Mouse (Mus musculus): ENCODE data around the gene Rptor. TPM values are rescaled to one million over a fixed set of nuclear protein-coding genes. Genes with fewer than 3 reads are reported as not detected.

Gene Rptor
- total RNA-seq, 2 experiments from 2014 or later = 42.8 to 47.5 TPM

DNA sequence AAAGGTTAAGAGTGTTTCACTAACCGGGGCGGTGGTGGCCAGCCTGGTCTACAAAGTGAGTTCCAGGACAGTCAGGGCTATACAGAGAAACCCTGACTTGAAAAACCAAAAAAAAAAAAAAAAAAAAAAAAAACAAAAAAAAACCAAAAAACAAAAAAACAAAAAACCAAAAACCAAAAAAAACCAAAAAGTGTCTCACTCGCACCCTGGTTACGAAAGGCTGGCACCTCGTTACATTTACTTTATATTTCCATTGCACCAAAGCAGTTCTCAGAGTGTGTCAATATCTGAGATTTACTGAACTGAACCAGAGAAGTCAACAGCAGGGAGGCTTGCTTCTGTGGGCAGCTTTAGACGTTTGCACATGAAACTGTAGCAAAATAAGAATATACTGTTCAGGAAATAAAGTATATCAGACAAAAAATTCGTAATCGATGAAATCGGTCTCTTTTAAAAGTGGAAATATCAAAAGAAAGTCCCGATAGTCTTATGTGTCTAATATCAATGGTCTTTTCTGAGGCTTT lies 466 bp upstream of the Rptor start:
- no peak for DNase-seq (ENCODE audit: low spot score in 2 of 2)

DNA sequence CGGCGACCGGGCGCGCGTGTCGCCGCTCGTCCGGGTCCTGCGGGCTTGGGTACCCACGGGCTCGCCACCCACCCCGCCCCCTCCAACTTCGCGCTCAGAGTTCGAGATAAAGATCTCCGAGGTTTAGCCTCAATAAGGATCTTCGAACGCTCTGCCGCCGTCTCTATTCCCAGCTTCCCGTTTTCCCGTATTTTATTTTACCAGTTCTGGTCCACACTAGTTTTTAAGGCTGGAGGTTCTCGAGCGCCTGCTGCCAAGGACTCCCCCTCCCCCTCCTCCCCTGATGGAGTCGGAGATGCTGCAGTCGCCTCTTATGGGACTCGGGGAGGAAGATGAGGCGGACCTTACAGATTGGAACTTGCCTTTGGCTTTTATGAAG lies 811 bp downstream of the Rptor start:
- no peak for DNase-seq (ENCODE audit: low spot score in 2 of 2)

DNA sequence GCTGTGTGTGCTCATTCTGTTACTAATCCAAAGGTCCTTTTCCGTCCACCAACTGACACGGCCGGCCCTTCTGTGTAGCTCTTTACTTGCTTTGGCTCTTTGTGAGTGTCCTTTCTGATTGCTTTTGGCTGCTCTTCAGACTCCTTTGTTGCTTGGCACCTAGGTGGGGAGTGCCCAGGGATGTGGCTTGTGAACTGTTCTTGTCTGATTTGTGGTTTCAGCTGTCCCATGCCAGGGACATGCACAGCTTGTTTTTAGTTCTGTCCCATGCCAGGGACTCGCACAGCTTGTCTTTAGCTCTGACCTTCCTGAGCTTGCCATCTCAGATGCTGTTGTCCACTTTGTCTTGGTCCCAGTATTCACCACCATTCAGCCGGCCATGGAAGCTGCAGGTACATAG lies 4.8 kb downstream of the Rptor start:
- DNase-seq (ENCODE audit: low spot score in 2 of 2) = no peak

DNA sequence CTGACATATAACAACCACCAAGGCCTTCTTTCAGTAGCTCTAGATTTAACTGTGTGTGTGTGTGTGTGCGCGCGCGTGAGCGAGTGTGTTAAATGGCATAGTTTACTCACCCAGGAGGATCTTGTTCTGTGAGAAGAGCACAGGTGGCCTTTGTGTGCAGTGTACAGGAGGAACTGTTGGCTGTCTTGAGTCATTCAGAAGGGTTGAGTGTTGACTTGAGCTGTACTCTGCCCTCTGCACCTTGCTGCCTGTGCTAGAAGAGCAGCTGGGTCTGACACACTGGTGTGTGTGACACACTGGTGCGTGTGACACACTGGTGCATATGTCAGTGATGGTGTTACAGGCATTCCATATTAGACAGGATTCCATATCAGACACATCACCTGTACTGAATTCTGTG lies 8.8 kb downstream of the Rptor start:
- no peak for DNase-seq (ENCODE audit: low spot score in 2 of 2)

DNA sequence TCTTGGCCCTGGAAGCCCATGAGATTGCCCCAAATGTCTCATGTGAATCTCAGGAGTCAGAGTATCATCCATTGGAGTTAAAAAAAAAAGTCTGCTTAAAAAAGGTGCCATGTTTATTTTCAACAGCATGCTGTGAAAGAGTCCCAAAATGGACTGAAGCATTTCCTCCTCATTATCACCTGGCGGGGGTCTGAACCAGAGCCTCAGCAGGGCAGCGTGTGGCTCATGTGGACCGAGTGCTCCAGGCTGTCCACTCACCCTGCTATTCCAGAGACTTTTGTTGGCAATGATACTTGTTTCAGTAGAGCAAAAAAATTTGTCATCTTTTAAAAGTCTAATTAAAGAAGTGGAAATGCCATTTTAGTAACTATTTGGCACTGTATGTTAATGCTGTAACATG lies 9.5 kb downstream of the Rptor start:
- DNase-seq (ENCODE audit: low spot score in 2 of 2) = no peak

DNA sequence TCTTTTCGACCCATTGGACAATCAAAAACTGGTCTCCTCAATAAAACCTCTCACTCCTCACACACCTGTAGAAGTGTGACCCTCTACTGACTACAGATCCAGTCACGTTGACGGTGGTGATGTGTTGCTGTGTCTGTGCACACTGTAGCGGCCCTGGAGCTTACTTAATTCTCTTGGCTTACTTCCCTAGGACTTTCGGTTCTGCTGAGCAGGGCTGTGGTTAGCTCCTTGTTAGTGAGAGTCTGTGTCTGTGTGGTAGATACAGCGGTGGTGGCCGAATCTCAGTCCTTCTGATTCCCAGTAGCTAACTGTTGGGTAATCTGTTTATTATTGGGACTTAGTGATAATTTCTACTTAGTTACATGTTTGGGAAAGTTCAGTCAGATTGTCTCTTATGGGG lies 12.4 kb downstream of the Rptor start:
- no peak for DNase-seq (ENCODE audit: low spot score in 2 of 2)

DNA sequence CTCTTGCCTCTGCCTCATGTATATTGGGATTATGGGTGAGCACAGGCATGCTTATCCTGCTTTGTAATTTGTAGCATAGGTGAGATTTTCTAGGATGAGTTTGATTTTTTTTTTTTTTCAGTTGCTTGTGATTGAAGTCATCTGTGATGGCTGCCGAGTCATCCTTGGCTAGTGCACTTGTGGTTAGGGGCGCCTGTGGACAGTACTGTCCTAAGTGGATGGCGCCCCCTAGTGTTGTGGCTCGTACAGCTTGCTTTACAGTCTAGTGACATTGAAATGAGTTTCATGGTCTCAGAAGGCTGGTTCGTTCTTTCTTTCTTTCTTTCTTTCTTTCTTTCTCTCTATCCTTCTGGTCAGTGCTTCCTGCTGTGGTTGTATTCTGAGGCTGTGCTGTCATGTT lies 16.1 kb downstream of the Rptor start:
- DNase-seq (ENCODE audit: low spot score in 2 of 2) = peak in 1 of 2 experiments; percentile 34

DNA sequence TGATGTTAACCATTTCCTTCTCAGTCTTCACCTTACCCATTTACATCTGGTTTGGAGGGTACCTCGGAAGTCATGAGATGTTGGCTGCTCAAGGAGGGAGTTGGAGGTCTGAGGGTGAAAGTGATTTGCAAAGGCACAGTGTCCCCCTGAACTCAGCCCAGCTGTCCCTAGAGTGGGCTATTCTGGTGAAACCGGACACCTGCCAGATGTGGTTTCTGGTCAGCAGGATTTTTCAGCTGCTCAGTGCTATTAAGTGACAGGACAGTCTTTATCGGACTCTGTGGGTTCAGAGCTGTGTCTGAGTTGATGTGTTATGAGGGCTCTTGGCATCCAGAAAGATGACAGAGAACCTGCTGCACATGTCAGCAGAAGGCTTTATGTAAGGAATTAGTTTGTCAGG lies 18.6 kb downstream of the Rptor start:
- DNase-seq (ENCODE audit: low spot score in 2 of 2) = no peak

DNA sequence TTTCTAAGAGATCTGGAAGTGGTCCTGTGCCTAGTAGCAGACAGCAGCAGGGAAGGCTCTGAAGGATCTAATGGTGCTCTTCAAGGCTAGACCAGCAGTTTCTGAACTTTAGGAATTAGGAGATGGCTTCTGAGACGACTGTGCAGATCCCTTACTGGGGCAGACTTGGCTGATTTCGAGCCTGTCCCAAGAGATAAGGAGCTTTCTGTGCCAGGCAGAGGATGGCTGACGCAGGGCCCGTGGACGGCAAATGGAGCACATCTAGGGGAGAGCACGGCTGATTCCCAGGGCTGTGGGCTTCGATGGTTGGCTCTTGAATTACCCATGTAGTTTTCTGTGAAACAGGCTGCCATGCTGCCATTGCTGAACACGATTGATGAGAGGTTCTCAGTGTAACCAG lies 21.1 kb downstream of the Rptor start:
- DNase-seq (ENCODE audit: low spot score in 2 of 2) = no peak

DNA sequence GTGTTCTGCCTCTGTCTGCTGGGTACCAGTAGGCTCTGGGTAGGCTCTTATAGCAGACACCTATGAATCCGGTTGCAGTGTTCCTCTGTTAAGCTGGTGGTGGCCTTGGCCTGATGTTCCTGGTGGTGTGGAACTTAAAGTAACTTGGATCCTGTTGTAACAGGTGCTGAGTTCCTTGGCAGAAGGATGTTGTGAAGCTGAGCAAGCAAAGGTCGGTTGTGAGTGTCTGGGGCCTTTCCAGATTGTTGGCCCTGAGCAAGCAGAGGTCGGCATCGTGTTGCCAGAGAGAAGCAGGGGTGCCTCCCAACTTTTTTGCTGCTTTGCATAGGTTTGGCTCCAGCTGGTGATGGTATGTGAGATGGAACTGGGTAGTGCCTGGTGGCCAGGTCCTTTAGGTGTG lies 21.7 kb downstream of the Rptor start:
- no peak for DNase-seq (ENCODE audit: low spot score in 2 of 2)

DNA sequence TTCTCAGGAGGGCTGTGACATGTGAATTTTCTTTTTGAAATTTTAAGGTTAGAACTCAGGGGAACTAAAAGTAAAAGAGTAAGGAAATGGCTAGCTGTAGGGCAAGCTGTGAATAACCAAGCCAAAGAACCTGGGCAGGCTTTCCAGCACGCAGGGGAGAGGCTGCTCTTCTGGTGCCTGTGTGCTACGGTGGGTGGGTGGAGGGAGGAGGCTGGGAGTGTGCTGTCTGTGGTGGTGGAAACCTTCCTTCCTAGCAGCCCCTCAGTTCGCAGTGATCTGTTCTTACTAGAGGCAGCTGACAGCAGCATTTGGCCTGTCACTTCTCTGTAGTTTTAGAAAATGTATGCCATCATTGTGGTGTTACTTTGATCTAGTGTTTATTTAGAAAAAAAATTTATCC lies 22.2 kb downstream of the Rptor start:
- DNase-seq (ENCODE audit: low spot score in 2 of 2) = no peak

DNA sequence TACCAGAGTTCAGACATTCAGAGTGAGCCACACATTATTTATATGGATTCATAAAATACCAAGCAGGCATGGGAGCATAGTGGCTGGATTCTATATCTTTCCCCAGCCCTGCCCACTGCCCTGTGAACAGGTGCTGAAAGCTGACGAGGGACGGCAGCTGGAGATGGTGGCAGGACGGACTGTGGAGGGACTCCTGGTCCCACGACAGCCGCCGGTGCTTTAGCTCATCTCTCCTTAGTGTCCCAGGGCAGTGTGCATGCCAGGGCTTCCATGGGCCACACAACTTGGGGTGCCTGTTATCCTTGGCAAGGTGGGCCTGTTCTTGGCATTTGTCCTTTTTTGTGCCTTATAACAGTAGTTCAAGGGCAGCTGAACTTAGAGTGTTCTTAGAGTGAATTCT lies 22.8 kb downstream of the Rptor start:
- peak in 1 of 2 experiments; percentile 40 for DNase-seq (ENCODE audit: low spot score in 2 of 2)

DNA sequence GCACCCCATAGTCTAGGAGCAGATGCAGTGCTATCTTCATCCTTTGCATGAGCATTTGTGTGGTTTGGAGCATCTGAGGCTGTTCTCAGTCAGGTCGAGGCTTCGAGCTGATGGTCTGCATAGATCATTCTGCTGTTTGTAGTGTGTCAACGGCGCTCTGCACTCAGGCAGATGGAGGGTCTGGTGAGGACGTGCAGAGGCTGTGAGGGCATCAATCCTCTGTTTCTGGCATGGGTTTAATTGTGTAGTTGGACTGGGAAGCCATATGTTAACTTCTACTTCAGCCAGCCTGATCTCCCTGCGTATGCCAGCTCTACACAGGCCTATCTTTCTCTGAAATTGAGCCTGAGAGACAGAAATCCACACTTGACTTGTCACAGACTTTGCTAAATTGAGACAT lies 23.2 kb downstream of the Rptor start:
- no peak for DNase-seq (ENCODE audit: low spot score in 2 of 2)

DNA sequence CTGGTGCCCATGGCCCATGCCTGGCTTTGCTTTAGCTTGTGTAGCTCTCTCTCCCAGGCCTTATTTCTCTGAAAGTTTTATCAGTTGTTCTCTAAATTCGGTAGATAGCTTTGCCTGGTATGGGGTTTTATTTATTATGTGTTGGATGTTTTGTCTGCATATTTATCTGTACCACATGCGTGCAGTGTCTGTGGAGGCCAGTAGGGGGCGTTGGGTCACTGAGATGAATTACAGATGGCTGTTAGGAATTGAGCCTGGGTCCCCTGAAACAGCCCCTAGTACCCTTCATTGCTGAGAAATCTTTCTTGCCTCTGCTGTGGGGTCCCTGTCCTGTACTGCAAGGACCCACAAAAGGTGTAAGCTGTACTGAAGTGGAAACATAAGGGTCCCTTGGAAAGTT lies 24.5 kb downstream of the Rptor start:
- DNase-seq (ENCODE audit: low spot score in 2 of 2) = no peak

DNA sequence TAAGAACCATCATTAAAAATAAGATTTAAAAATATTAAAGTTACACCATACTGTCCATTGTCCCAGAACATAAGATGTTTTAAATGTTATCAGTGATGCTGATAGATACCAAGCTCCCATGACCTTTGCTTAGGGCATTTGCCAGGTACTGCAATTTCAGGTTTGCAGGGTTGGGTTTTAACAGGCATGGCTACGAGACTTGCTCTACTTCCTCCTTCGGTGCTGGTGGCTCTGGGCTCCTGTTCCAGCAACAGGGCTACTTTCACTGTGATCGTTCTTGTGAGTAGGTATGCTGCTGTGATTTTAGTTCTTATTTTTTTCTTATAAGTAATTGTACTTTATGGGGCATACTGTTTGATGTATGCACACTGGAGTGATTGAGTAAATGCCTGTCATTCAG lies 26.4 kb downstream of the Rptor start:
- DNase-seq (ENCODE audit: low spot score in 2 of 2) = no peak

DNA sequence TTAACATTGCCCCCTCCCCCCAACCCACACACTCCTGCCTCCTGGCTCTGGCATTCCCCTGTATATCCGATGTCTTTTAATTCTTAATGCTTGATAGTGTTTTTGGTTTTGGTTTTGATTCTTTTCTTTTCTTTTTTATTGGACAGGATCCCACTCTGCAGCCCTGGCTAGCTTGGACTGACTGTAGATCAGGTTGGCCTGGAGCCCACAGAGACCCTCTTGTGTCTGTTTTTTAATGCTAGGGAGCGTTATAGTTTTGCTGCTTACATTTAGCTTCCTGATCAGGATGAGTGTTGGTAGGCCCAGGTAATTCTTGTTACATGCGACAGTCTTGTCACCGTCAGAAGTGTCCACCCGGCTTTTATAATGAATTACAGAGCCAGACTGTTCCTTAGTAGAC lies 27.6 kb downstream of the Rptor start:
- DNase-seq (ENCODE audit: low spot score in 2 of 2) = no peak

DNA sequence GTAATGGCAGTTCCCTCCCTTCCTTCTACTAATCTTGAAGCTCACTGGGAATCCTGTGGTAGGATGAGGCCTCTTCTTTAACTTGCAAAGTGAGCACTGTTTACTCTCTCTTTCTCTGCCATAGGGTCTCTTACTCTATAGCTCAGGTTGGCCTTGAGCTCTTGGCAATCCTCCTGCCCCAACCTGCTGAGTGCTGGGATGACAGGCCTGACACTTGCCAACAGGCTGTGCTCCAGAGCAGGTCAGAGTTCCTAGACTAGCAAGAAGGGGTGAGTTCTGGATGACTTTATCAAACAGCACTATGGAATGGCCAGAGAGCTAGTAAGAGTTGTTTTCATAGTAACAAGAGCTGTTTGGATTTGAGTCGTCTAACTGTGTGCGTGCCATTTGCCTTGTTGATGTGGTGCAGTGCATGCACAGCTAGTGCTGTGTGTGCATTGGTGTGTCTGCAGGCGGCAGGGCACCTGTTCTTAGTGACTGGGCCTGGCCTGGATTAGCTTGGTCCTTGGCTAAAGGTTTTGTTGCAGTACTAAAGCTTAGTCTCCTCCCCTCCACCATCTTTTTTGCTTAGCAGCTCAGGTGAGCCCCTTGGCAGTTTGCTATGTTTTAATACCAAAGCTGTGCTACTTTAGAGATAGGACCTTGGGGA lies 28.6 kb downstream of the Rptor start:
- DNase-seq (ENCODE audit: low spot score in 2 of 2) = no peak

DNA sequence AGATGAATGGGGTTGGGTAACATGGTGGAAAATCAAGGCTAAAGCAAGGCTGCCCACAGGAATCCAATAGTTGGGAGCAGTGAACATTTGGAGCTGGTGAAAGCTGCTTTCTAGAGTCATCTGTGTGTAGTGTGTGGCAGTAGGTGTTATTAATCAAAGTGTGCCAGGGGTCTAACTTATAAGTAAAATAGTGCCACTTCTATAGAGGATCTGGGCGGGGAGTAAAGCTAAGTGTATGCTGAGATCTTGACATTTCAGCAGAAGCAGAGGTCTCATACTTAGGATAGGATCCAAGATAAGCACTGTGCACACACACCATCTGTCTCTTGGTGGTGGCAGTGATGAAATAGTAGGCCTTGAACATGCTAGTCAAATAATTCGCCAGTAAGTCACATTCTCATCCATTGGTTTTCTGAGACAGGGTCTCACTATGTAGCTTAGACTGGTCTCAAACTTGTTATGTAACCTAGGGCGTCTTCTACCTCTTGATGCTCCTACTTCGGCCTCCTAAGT lies 33.7 kb downstream of the Rptor start:
- DNase-seq (ENCODE audit: low spot score in 2 of 2) = no peak

DNA sequence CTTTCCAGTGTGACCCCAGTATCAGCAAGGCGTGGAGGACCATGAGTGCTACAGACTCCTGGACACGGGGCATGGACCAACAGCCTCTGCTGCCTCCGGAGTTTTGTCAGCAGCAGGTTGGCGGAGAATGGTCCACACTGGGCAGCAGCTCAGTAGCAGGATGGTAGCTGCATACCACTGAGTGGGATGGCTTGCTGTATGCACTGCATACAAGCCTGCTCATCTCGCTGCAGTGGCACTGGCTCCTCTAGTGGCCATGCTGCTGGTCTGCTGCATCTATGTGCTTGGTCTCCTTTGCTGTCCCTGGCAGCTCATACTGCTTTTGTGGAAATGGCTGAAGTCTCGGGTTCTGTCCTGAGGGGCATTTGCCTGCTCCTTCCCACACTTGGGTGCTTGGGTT lies 34.8 kb downstream of the Rptor start:
- DNase-seq (ENCODE audit: low spot score in 2 of 2) = no peak

DNA sequence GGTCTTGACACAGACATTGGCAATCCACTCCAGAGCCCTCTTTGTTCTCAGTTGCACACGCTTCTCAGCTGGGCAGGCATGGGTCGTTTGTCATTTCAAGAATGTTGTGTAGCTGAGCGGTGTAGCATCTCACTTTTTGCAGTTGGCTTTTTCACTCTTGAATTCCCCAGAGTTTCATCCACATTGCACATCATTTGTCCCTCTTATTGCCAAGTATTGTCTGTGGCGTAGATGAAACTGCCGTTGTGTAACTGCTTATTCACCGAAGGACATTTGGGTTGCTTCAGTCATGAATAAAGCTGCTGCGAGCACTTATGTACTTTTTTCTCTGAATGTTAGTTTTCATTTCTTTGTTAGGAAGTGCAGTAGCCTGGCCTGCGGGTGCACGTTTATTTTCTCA lies 37.8 kb downstream of the Rptor start:
- no peak for DNase-seq (ENCODE audit: low spot score in 2 of 2)

DNA sequence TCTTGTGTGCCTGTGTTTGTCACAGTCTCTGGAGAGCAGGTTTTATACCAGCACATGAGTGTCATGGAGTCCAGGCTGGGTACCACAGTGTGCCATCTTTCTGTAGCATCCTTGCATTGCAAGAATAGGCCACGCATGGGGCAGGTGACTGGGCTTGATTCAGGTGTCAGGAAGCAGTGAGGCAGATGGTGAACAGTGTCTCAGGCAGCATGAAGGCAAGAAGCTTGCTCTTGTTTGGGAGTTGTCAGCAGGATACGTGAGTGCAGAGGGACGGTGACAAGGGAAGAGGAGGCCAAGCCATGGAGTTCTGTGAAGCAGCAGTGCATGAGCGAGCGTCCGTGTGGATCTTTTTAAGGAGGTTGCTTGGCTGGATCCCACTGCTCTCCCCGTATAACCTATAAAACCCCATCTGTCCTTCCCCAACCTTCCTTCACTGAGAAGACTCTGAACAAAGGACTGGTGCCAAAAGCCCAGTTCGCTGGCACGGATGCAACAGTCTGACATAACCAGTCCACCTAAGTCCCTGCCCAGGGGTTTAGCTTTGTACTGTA lies 39.2 kb downstream of the Rptor start:
- no peak for DNase-seq (ENCODE audit: low spot score in 2 of 2)

DNA sequence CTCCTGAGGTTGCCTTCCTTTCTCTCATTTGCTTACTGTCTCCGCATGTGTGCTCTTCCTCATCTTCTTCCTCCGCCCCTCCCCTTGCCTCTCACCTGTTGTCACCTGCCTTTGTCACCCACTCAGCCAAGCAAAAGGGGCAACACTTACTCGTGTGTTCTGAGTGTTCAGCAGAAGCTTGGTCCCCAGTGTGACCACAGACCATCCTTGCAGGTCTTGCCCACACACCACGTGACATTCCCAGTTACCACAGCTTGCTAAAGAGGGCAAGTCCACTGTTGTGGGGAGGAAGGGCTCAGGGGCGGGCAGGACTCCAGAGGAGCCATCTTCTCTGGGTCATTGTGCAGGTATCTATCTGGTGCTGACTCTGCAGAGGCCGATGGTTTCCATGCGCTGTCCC lies 40.6 kb downstream of the Rptor start:
- DNase-seq (ENCODE audit: low spot score in 2 of 2) = no peak

DNA sequence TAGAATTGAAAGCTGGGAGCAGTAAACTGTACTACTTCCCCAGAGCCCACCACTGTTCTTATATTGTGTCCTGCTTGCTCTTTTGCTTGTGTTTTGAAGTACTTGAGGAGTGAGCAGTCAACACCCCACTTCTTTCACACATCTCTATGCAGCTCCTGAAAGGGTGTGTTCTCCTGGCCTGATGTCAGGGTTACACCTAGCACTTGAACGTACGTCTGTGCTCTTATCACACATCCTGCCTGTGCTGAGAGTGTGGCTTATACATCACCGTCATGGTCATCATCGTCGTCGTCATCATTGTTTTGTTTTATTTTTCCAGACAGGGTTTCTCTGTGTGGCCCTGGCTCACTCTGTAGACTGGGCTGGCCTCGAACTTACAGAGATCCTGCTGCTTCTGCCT lies 41.4 kb downstream of the Rptor start:
- no peak for DNase-seq (ENCODE audit: low spot score in 2 of 2)
